Mouse (Mus musculus) MEL (cell line): Measurements from ENCODE around the gene Slc41a1. TPM values are rescaled to one million over a fixed set of nuclear protein-coding genes. Genes with fewer than 3 reads are reported as not detected.
"Not testable (repeated sequence)": the region's sequence is repeated elsewhere in the genome, so short reads cannot be mapped to it uniquely, and the experiment has no call there.

Experiments used
- DNase-seq: peaks from one replicate; pipeline ENCODE4 v3.0.0; 2011; ENCODE audit warnings: low read depth, low spot score
- H3K27ac ChIP-seq: 2 replicates; pipeline ENCODE4 v1.5.1; 2012; ENCODE audit warnings: low read depth, mild to moderate bottlenecking, control low read depth, low read length, moderate library complexity; ENCODE audit not compliant: control insufficient read depth
- H3K27me3 ChIP-seq, 2 experiments: fragments of 150-350 bp in 1 of 2; sonication (generic) in 1 of 2; 2 replicates each; pipeline ENCODE4 v1.6.1; 2012; ENCODE audit warnings: low read length in 2 of 2, mild to moderate bottlenecking in 2 of 2, improper control_type of control experiment in 1 of 2, moderate library complexity in 1 of 2; ENCODE audit not compliant: insufficient read depth in 2 of 2, control insufficient read depth in 1 of 2
- H3K36me3 ChIP-seq, 2 experiments: 2 replicates each; pipeline ENCODE4 v1.6.1; 2012 to 2014; ENCODE audit warnings: low read length in 2 of 2, improper control_type of control experiment in 1 of 2, inconsistent platforms in 1 of 2, mild to moderate bottlenecking in 1 of 2; ENCODE audit not compliant: insufficient read depth in 2 of 2, control insufficient read depth in 1 of 2
- H3K4me1 ChIP-seq, 2 experiments: fragments of 150-350 bp in 1 of 2; sonication (generic) in 1 of 2; 2 replicates each; pipeline ENCODE4 v1.6.1; 2012; ENCODE audit warnings: low read length in 2 of 2, improper control_type of control experiment in 1 of 2, mild to moderate bottlenecking in 1 of 2; ENCODE audit not compliant: insufficient read depth in 2 of 2, control insufficient read depth in 1 of 2
- H3K4me3 ChIP-seq, 2 experiments: fragments of 150-350 bp in 1 of 2; sonication (generic) in 1 of 2; 2 replicates each; pipeline ENCODE4 v1.5.1; 2012; ENCODE audit warnings: low read depth in 2 of 2, low read length in 2 of 2, mild to moderate bottlenecking in 2 of 2, moderate library complexity in 2 of 2, control low read depth in 1 of 2, improper control_type of control experiment in 1 of 2; ENCODE audit not compliant: control insufficient read depth in 1 of 2, insufficient read depth in 1 of 2
- H3K79me2 ChIP-seq: 2 replicates; pipeline ENCODE4 v1.6.1; 2012; ENCODE audit warnings: mild to moderate bottlenecking, low read length, moderate library complexity; ENCODE audit not compliant: control insufficient read depth, poor library complexity, insufficient read depth
- H3K9ac ChIP-seq: 2 replicates; pipeline ENCODE4 v1.6.1; 2012; ENCODE audit warnings: low read depth, mild to moderate bottlenecking, control low read depth, low read length, moderate library complexity; ENCODE audit not compliant: control insufficient read depth, poor library complexity, severe bottlenecking
- H3K9me3 ChIP-seq: fragments of 150-350 bp; sonication (generic); replicated peaks from 2 replicates; pipeline ENCODE4 v1.6.1; 2012; ENCODE audit warnings: mild to moderate bottlenecking, low read length, improper control_type of control experiment, moderate library complexity; ENCODE audit not compliant: insufficient read depth
- CHD1 ChIP-seq: IDR thresholded peaks from 2 replicates; pipeline ENCODE4 v1.6.1; 2012; ENCODE audit warnings: low read depth, mild to moderate bottlenecking, inconsistent platforms, low read length, improper control_type of control experiment
- CTCF ChIP-seq, 3 experiments: IDR thresholded peaks in 2 of 3; conservative IDR thresholded peaks in 1 of 3; 2 replicates each; pipeline ENCODE4 v1.5.1; 2011 to 2012; ENCODE audit warnings: low read length in 3 of 3, low read depth in 2 of 3, mild to moderate bottlenecking in 2 of 3, improper control_type of control experiment in 1 of 3, inconsistent platforms in 1 of 3, mixed read lengths in 1 of 3, moderate library complexity in 1 of 3; ENCODE audit not compliant: control insufficient read depth in 1 of 3, insufficient read depth in 1 of 3, poor library complexity in 1 of 3, severe bottlenecking in 1 of 3
- ELF1 ChIP-seq: IDR thresholded peaks from 2 replicates; pipeline ENCODE4 v1.6.1; 2014; ENCODE audit warnings: low read depth, mild to moderate bottlenecking, inconsistent platforms, low read length, improper control_type of control experiment, moderate library complexity
- GABPA ChIP-seq: IDR thresholded peaks from 2 replicates; pipeline ENCODE4 v1.6.1; 2012; ENCODE audit warnings: low read depth, mild to moderate bottlenecking, inconsistent platforms, low read length, improper control_type of control experiment, moderate library complexity
- HCFC1 ChIP-seq: IDR thresholded peaks from 2 replicates; pipeline ENCODE4 v1.6.1; 2012; ENCODE audit warnings: low read depth, mild to moderate bottlenecking, inconsistent platforms, low read length, improper control_type of control experiment, moderate library complexity
- KAT2A ChIP-seq: conservative IDR thresholded peaks from 2 replicates; pipeline ENCODE4 v1.6.1; 2012; ENCODE audit warnings: low read depth, low read length, improper control_type of control experiment, inconsistent platforms
- MAFK ChIP-seq: IDR thresholded peaks from 2 replicates; pipeline ENCODE4 v1.6.1; 2011; ENCODE audit warnings: low read depth, mild to moderate bottlenecking, low read length, improper control_type of control experiment, borderline replicate concordance
- MAZ ChIP-seq: IDR thresholded peaks from 2 replicates; pipeline ENCODE4 v1.6.1; 2012; ENCODE audit warnings: low read depth, mild to moderate bottlenecking, inconsistent platforms, low read length, improper control_type of control experiment
- NELFE ChIP-seq: IDR thresholded peaks from 2 replicates; pipeline ENCODE4 v1.6.1; 2011; ENCODE audit warnings: low read depth, low read length, improper control_type of control experiment
- RAD21 ChIP-seq: IDR thresholded peaks from 2 replicates; pipeline ENCODE4 v1.6.1; 2011; ENCODE audit warnings: mild to moderate bottlenecking, low read depth, low read length, improper control_type of control experiment
- SMC3 ChIP-seq: IDR thresholded peaks from 2 replicates; pipeline ENCODE4 v1.6.1; 2011; ENCODE audit warnings: low read depth, low read length, improper control_type of control experiment
- USF1 ChIP-seq: IDR thresholded peaks from 2 replicates; pipeline ENCODE4 v1.6.1; 2014; ENCODE audit warnings: low read depth, mild to moderate bottlenecking, inconsistent platforms, low read length, improper control_type of control experiment, moderate library complexity
- USF2 ChIP-seq, 2 experiments: IDR thresholded peaks; 2 replicates each; pipeline ENCODE4 v1.6.1; 2011 to 2012; ENCODE audit warnings: improper control_type of control experiment in 2 of 2, low read length in 2 of 2, borderline replicate concordance in 1 of 2, inconsistent platforms in 1 of 2, low read depth in 1 of 2, mild to moderate bottlenecking in 1 of 2; ENCODE audit not compliant: insufficient read depth in 1 of 2
- ZC3H11A ChIP-seq: IDR thresholded peaks from 2 replicates; pipeline ENCODE4 v1.6.1; 2012; ENCODE audit warnings: low read depth, mild to moderate bottlenecking, inconsistent platforms, low read length, improper control_type of control experiment
- ZKSCAN1 ChIP-seq: IDR thresholded peaks from 2 replicates; pipeline ENCODE4 v1.6.1; 2012; ENCODE audit warnings: low read depth, mild to moderate bottlenecking, inconsistent platforms, low read length, improper control_type of control experiment, moderate library complexity
- ZMIZ1 ChIP-seq: IDR thresholded peaks from 2 replicates; pipeline ENCODE4 v1.6.1; 2012; ENCODE audit warnings: low read depth, mild to moderate bottlenecking, inconsistent platforms, low read length, improper control_type of control experiment, moderate library complexity
- ZNF384 ChIP-seq: IDR thresholded peaks from 2 replicates; pipeline ENCODE4 v1.6.1; 2012; ENCODE audit warnings: low read depth, mild to moderate bottlenecking, inconsistent platforms, low read length, improper control_type of control experiment
- polyA plus RNA-seq, 2 experiments: library from polyadenylated mRNA; stranded (reverse) in 1 of 2; unstranded in 1 of 2; fragments of >175 nt in 1 of 2; fragments of >200 nt in 1 of 2; gene quantifications; 2 replicates each; pipeline versions ENCODE4 v1.2.1 to v1.2.4; 2012; ENCODE audit warnings: low replicate concordance in 2 of 2, low read depth in 1 of 2; ENCODE audit not compliant: insufficient read length in 2 of 2, insufficient read depth in 1 of 2, missing spikeins in 1 of 2
- total RNA-seq: library from RNA; depleted of rRNA; stranded (reverse); fragments of 300-350 nt; gene quantifications from 2 replicates; pipeline ENCODE4 v1.2.3, GENCODE M21; 2012

The Slc41a1 gene
- total and polyA plus RNA-seq, 3 experiments: 3.4 to 8.3 TPM; not detected in 1

- peaks cover 23 to 41% of the 10 kb centered on the region in 2 experiments for H3K27me3 ChIP-seq
- H3K9ac ChIP-seq: no peak overlapping the region
- no peaks in the 10 kb centered on the region for H3K4me1 ChIP-seq
- DNase-seq: no peak
- no peak for TF ChIP-seq CHD1
- H3K79me2 ChIP-seq: no peaks in the 10 kb centered on the region
- no peaks in the 10 kb centered on the region for H3K9me3 ChIP-seq
- H3K27ac ChIP-seq: no peak overlapping the region
- no peak overlapping the region for H3K4me3 ChIP-seq
- no peaks in the 10 kb centered on the region for H3K36me3 ChIP-seq
These were observed 13.6 kb upstream of the Slc41a1 start for GRCm38 (mm10) chr1:131813731-131814130.

- Histone ChIP-seq H3K4me1 (no peaks in the 10 kb centered on the region), H3K4me3 (no peak overlapping the region), H3K36me3 (no peaks in the 10 kb centered on the region), H3K79me2 (no peaks in the 10 kb centered on the region), H3K27ac (no peak overlapping the region), H3K9ac (no peak overlapping the region), H3K9me3 (no peaks in the 10 kb centered on the region), H3K27me3 (peaks cover 27 to 45% of the 10 kb centered on the region in 2 experiments)
- TF ChIP-seq SMC3: peak; percentile 58
- TF ChIP-seq CTCF (IDR thresholded peaks at IDR 0.05 in 2 of 3, conservative IDR thresholded peaks at IDR 0.05 in 1 of 3; ENCODE audit: control insufficient read depth in 1 of 3, insufficient read depth in 1 of 3, low read depth in 2 of 3, low read length in 3 of 3, poor library complexity in 1 of 3, severe bottlenecking in 1 of 3): peak; percentile 11 to 49 (median 30); a peak in 4 of 6 replicates
- TF ChIP-seq GABPA: no peak
- peak; percentile 43; the same call in 1 of the 2 replicates for TF ChIP-seq ZC3H11A
- TF ChIP-seq RAD21: peak; percentile 28
- peak; percentile 43 for DNase-seq
These were observed 13.1 kb upstream of the Slc41a1 start for GRCm38 (mm10) chr1:131814191-131814590.

GRCm38 (mm10) chr1:131816886-131817285 is 10.4 kb upstream of the Slc41a1 start:
- no peak for DNase-seq
- Histone ChIP-seq H3K9me3 (no peaks in the 10 kb centered on the region), H3K4me3 (no peak overlapping the region), H3K79me2 (no peaks in the 10 kb centered on the region), H3K27ac (no peak overlapping the region), H3K36me3 (no peaks in the 10 kb centered on the region), H3K27me3 (peaks cover 34 to 45% of the 10 kb centered on the region in 2 experiments), H3K4me1 (no peaks in the 10 kb centered on the region), H3K9ac (no peak overlapping the region)
- TF ChIP-seq MAZ: no peak
- no peak for TF ChIP-seq ZNF384
- no peak for TF ChIP-seq NELFE
- TF ChIP-seq KAT2A: no peak
- no peak for TF ChIP-seq HCFC1
- TF ChIP-seq GABPA: no peak
- no peak for TF ChIP-seq ELF1
- no peak for TF ChIP-seq MAFK
- no peak for TF ChIP-seq ZKSCAN1
- no peak for TF ChIP-seq CHD1
- no peak for TF ChIP-seq ZMIZ1
- no peak for TF ChIP-seq CTCF (IDR thresholded peaks at IDR 0.05 in 2 of 3, conservative IDR thresholded peaks at IDR 0.05 in 1 of 3; ENCODE audit: control insufficient read depth in 1 of 3, insufficient read depth in 1 of 3, low read depth in 2 of 3, low read length in 3 of 3, poor library complexity in 1 of 3, severe bottlenecking in 1 of 3)
- TF ChIP-seq ZC3H11A: no peak
- no peak for TF ChIP-seq USF2 (IDR thresholded peaks at IDR 0.05; ENCODE audit: borderline replicate concordance in 1 of 2, insufficient read depth in 1 of 2, low read depth in 1 of 2, low read length in 2 of 2)
- no peak for TF ChIP-seq USF1

- not testable (repeated sequence) for H3K36me3 ChIP-seq, H3K9me3 ChIP-seq, H3K79me2 ChIP-seq, H3K4me3 ChIP-seq, DNase-seq, H3K9ac ChIP-seq, H3K27ac ChIP-seq, H3K4me1 ChIP-seq
- H3K27me3 ChIP-seq: peaks cover 35 to 43% of the 10 kb centered on the region in 2 experiments
These were observed 6.9 kb upstream of the Slc41a1 start for GRCm38 (mm10) chr1:131820353-131820752.
